Mouse (Mus musculus) kidney, postnatal 36 days (tissue): ENCODE data around the gene Vmn1r223.
"Not testable (repeated sequence)": the region's sequence is repeated elsewhere in the genome, so short reads cannot be mapped to it uniquely, and the experiment has no call there.

Source experiments
- DNase-seq, 2 experiments: peaks; one replicate each; pipeline ENCODE4 v3.0.0; 2021 to 2022; ENCODE audit warnings: mixed read lengths in 2 of 2

The Vmn1r223 gene

GRCm38 (mm10) chr13:23246834-23247233 lies at the start of gene Vmn1r223:
Vmn1r223 (plus strand) TSS chr13:23247134.
- not testable (repeated sequence) for DNase-seq

- not testable (repeated sequence) for DNase-seq
Measured at GRCm38 (mm10) chr13:23203885-23204284, 43.0 kb upstream of the Vmn1r223 start.

- not testable (repeated sequence) for DNase-seq
Measured at GRCm38 (mm10) chr13:23213827-23214226, 33.1 kb upstream of the Vmn1r223 start, which contains the start of gene Vmn1r221. Vmn1r221 (plus strand) TSS chr13:23214127.

GRCm38 (mm10) chr13:23235847-23236246 lies 11.1 kb upstream of the Vmn1r223 start, which contains the start of gene Vmn1r222:
Vmn1r222 (minus strand) TSS chr13:23235947.
- not testable (repeated sequence) for DNase-seq

- no peak for DNase-seq
Measured at GRCm38 (mm10) chr13:23258546-23259048, 11.7 kb downstream of the Vmn1r223 start.

GRCm38 (mm10) chr13:23268606-23269005 lies 21.7 kb downstream of the Vmn1r223 start:
- DNase-seq: not testable (repeated sequence)

- not testable (repeated sequence) for DNase-seq
Measured at GRCm38 (mm10) chr13:23269127-23269526, 22.2 kb downstream of the Vmn1r223 start.

GRCm38 (mm10) chr13:23269681-23270080 lies 22.7 kb downstream of the Vmn1r223 start:
- no peak for DNase-seq

- no peak for DNase-seq
Measured at GRCm38 (mm10) chr13:23270321-23271101, 23.6 kb downstream of the Vmn1r223 start.

- no peak for DNase-seq
Measured at GRCm38 (mm10) chr13:23279576-23279975, 32.6 kb downstream of the Vmn1r223 start.

- DNase-seq: no peak
Measured at GRCm38 (mm10) chr13:23279992-23280391, 33.1 kb downstream of the Vmn1r223 start.

GRCm38 (mm10) chr13:23285191-23285920 lies 38.4 kb downstream of the Vmn1r223 start:
- DNase-seq: no peak

GRCm38 (mm10) chr13:23285921-23286720 lies 39.2 kb downstream of the Vmn1r223 start:
- DNase-seq: no peak

GRCm38 (mm10) chr13:23286721-23287362 lies 39.9 kb downstream of the Vmn1r223 start:
- DNase-seq: peak; percentile 19 to 23

GRCm38 (mm10) chr13:23297737-23298136 lies 50.8 kb downstream of the Vmn1r223 start:
- no peak for DNase-seq

GRCm38 (mm10) chr13:23298445-23299232 lies 51.7 kb downstream of the Vmn1r223 start:
- DNase-seq: no peak

- DNase-seq: no peak
Measured at GRCm38 (mm10) chr13:23299276-23299998, 52.5 kb downstream of the Vmn1r223 start.

- peak in 1 of 2 experiments; percentile 5 for DNase-seq
Measured at GRCm38 (mm10) chr13:23299999-23300341, 53.0 kb downstream of the Vmn1r223 start.
